Mouse (Mus musculus) heart, postnatal 14 days (tissue): ENCODE data around the gene Mamdc4. TPM values are rescaled to one million over a fixed set of nuclear protein-coding genes. Genes with fewer than 3 reads are reported as not detected.

Source experiments
- DNase-seq, 2 experiments: peaks; one replicate each; pipeline ENCODE4 v3.0.0; 2021 to 2022
- intact Hi-C: fragments of 180-260 bp; cut with DNase I; formaldehyde crosslinking; loops from one replicate; pipeline ENCODE4 v1.15.1; 2025
- total RNA-seq, 2 experiments: library from RNA; stranded (reverse); gene quantifications; 2 replicates each; pipeline ENCODE4 v1.2.3; 2021

The Mamdc4 gene
- total RNA-seq, 2 experiments from 2014 or later = 3.0 to 5.2 TPM

DNA sequence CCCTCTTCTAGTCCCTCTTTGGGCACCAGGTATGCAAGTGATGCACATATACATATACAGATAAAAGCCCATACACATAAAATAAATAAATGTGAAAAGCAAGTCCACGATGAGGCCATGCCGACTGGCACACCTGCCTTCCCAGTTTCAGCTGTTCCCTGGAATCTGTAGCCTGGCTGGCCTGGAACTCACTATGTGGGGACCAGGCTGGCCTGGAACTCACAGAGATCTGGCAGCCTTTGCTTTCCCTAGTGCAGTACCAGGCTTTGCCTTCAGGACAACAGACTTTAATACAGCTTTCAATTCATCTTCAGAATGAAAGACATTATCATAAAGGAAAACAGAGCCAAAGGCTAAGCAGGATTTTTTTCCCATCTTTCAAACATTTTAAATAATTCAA lies 40.9 kb downstream of the Mamdc4 start:
- intact Hi-C loops = no loop called here
- DNase-seq = no peak

DNA sequence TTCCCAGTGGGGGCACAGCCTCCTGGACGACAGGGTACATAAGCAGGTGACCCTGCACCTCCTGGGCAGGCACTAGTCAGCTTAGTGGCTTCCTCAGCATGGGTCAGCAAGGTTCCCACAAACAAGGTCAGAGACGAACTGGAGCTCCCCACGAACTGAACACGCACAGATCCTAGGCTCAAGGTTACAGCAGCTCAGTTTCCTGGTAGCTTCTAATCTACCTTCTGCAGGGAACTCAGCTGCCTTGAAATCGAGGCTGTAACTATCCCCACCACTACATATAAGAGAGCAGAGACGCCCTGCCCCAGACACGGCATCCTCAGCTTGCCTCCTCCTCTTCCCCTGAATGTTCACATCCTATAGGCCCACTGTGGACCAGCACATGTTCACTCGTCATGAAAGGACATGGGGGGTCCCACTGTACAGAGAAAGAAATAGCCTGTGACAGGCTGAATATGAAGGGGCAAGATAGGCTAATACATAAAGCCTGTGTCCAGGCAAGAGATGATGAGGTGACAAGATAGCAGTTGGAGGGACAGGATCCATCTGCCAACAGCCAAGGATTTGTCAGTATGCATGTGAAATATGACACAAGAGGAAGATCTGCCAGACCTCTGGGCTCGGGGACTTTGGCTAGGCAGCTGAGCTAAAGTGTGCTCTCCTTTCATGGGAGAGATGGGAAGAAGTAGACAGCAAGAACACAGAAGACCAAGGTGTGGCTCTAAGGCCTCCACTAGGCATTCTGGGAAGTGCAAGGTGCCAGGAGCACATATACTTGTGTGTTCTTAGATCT lies 47.9 kb downstream of the Mamdc4 start:
- no peak for DNase-seq
- intact Hi-C loops = no loop called here

Other genes with a start within 250 kb of the Mamdc4 start
- gene Man1b1, start 242.5 kb downstream of the Mamdc4 start, total RNA-seq = 10 to 100 TPM; 22.1 to 22.2 TPM
- gene Dpp7, start 218.5 kb downstream of the Mamdc4 start, total RNA-seq = 1 to 10 TPM; 2.7 to 3.9 TPM
- 1 to 10 TPM; 4.5 to 6.0 TPM for gene Uap1l1, start 209.2 kb downstream of the Mamdc4 start, total RNA-seq
- gene Sapcd2, start 202.5 kb downstream of the Mamdc4 start, total RNA-seq = 1 to 10 TPM in 1 of 2 experiments, under 1 TPM in 1; 0.88 to 1.5 TPM
- gene Entpd2, start 179.0 kb downstream of the Mamdc4 start, total RNA-seq = 10 to 100 TPM; 16.1 to 17.0 TPM
- 10 to 100 TPM; 33.8 to 37.1 TPM for gene Npdc1, start 175.5 kb downstream of the Mamdc4 start, total RNA-seq
- not detected for gene Fut7, start 151.6 kb downstream of the Mamdc4 start, total RNA-seq
- gene Abca2, start 146.1 kb downstream of the Mamdc4 start, total RNA-seq = 10 to 100 TPM; 22.0 to 24.4 TPM
- 1 to 10 TPM; 3.0 to 3.9 TPM for gene Clic3, start 118.0 kb downstream of the Mamdc4 start, total RNA-seq
- 10 to 100 TPM; 22.9 to 23.4 TPM for gene Paxx, start 113.8 kb downstream of the Mamdc4 start, total RNA-seq
- gene Ptgds, start 104.8 kb downstream of the Mamdc4 start, total RNA-seq = 10 to 100 TPM; 30.9 to 38.6 TPM
- gene Lcn12, start 80.9 kb downstream of the Mamdc4 start, total RNA-seq = not detected
- gene Fbxw5, start 74.1 kb downstream of the Mamdc4 start, total RNA-seq = 10 to 100 TPM; 92.0 to 96.2 TPM
- under 1 TPM; 0.51 to 0.98 TPM for gene C8g, start 73.1 kb downstream of the Mamdc4 start, total RNA-seq
- 10 to 100 TPM; 16.6 to 16.7 TPM for gene Traf2, start 27.9 kb downstream of the Mamdc4 start, total RNA-seq
- gene Edf1, start 17.0 kb downstream of the Mamdc4 start, total RNA-seq = 100 to 1,000 TPM; 175 to 185 TPM
- gene Phpt1, start 379 bp upstream of the Mamdc4 start, total RNA-seq = 10 to 100 TPM; 75.4 to 76.0 TPM
- gene Ajm1, start 6.9 kb upstream of the Mamdc4 start, total RNA-seq = under 1 TPM in 1 of 2 experiments, not detected in 1; 0.10 TPM
- 10 to 100 TPM; 48.1 to 49.7 TPM for gene Rabl6, start 33.7 kb upstream of the Mamdc4 start, total RNA-seq
- gene Ccdc183, start 42.8 kb upstream of the Mamdc4 start, total RNA-seq = not detected
- gene Tmem141, start 47.2 kb upstream of the Mamdc4 start, total RNA-seq = 10 to 100 TPM; 16.6 to 22.5 TPM
- 1 to 10 TPM; 6.3 TPM for gene Fcna, start 53.2 kb upstream of the Mamdc4 start, total RNA-seq
- 1 to 10 TPM; 1.1 TPM for gene Lcn8, start 78.3 kb upstream of the Mamdc4 start, total RNA-seq
- not detected for gene Lcn5, start 83.1 kb upstream of the Mamdc4 start, total RNA-seq
- not detected for gene Lcn6, start 101.9 kb upstream of the Mamdc4 start, total RNA-seq
- not detected for gene Lcn10, start 107.9 kb upstream of the Mamdc4 start, total RNA-seq
- gene Obp2a, start 125.2 kb upstream of the Mamdc4 start, total RNA-seq = not detected
- 10 to 100 TPM; 12.0 to 12.6 TPM for gene Bmyc, start 131.9 kb upstream of the Mamdc4 start, total RNA-seq
- not detected for gene Obp2b, start 162.2 kb upstream of the Mamdc4 start, total RNA-seq
- not detected for gene Lcn3, start 190.7 kb upstream of the Mamdc4 start, total RNA-seq
- not detected for gene Lcn11, start 202.2 kb upstream of the Mamdc4 start, total RNA-seq
- gene Gm13539, start 207.4 kb upstream of the Mamdc4 start, total RNA-seq = not detected
- gene Glt6d1, start 241.0 kb upstream of the Mamdc4 start, total RNA-seq = not detected
- gene Lcn9, start 248.3 kb upstream of the Mamdc4 start, total RNA-seq = not detected